Comparison of ENCODE assay signal across 8 mouse cellular contexts in the genomic region with DNA sequence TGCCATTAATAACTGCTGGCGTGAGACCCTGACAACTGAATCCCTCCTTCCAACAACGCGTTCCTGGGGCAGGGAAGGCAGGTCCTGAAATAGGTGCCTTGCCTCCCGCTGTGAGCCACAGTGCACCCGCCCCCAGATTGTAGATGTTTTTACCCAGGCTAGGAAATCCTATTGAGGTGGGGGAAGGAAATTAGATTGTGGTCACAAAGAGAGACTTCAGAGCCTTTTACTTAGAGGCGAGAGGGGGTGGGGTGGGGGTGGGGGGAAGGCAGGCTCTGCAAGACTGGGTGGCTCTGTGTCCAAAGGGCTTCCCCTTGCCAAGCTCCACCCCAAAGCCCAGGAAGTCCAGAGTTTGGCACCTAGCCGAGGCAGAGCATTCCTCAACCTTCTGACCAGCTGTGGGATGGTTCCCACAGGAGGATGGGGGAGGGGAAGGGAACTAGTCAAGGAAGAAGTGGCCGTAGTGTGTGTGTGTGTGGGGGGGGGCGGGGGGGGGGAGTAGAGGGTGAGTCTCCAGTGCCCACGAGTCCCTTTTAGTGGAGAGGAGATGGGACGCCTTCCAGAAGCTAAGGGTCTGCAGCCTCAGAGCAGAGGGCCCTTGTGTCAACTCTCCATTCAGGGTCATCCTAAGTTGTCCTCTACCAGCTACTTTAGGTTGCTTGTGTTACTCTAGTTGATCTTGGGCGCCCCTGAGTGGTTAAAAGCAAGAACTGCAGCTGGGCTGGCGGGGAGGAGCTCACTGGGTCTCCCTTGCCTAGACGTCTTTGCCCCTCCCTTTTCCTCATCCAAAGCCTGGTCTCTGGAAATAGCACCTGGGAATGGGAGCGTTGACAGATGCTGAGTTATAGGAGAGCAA. TPM values are rescaled to one million over a fixed set of nuclear protein-coding genes. Genes with fewer than 3 reads are reported as not detected.
DNase-seq lines count a peak whose midpoint lies in the region; ATAC-seq and TF ChIP-seq lines count a peak whose summit lies in the region.

No protein-coding gene starts in this region.

- peak; percentile 89 for TF ChIP-seq CTCF in cerebellum, adult 2 months (IDR thresholded peaks at IDR 0.05; ENCODE audit: borderline replicate concordance, insufficient read depth, low read depth, low read length)
- peak; percentile 72 for TF ChIP-seq CTCF in olfactory bulb, adult 2 months (IDR thresholded peaks at IDR 0.05; ENCODE audit: insufficient read depth, low read depth, low read length)

- peaks cover 37% of the 10 kb centered on the region for H3K4me1 ChIP-seq in cerebellum, adult 2 months (ENCODE audit: control insufficient read depth, insufficient read depth, low read length)
- H3K4me1 ChIP-seq in lung, embryonic 15.5 days = peaks cover 75% of the 10 kb centered on the region
- H3K4me1 ChIP-seq in olfactory bulb, adult 2 months (ENCODE audit: control insufficient read depth, insufficient read depth, low read length) = peaks cover 45% of the 10 kb centered on the region

- peak overlapping the region; percentile 54 for H3K4me2 ChIP-seq in lung, embryonic 15.5 days

- peak; percentile 38 to 42; a peak in 3 of 4 replicates for ATAC-seq in hematopoietic stem cell, adult 5-6 weeks (replicated peaks in 1 of 2; ENCODE audit: insufficient read depth in 1 of 2, low FRiP score in 2 of 2, low TSS enrichment in 1 of 2, low read depth in 1 of 2, poor library complexity in 2 of 2, severe bottlenecking in 2 of 2)
- peak; percentile 72 for ATAC-seq in lung, embryonic 15.5 days (ENCODE audit: borderline replicate concordance, extremely low read depth, low FRiP score, low TSS enrichment)

- H3K4me3 ChIP-seq in cerebellum, adult 2 months (replicated peaks; ENCODE audit: insufficient read depth, low read depth, low read length) = peak overlapping the region; percentile 18
- H3K4me3 ChIP-seq in lung, embryonic 15.5 days = peak overlapping the region; percentile 20
- H3K4me3 ChIP-seq in olfactory bulb, adult 2 months (ENCODE audit: insufficient read depth, low read depth, low read length) = peak overlapping the region; percentile 5; the same call in 1 of the 2 replicates

- H3K27me3 ChIP-seq in cerebellum, adult 2 months (ENCODE audit: control insufficient read depth, insufficient read depth, low read length) = no peaks in the 10 kb centered on the region
- H3K27me3 ChIP-seq in lung, embryonic 15.5 days = no peaks in the 10 kb centered on the region

- WGBS in cerebellum, adult 2 months = 0% methylated on average over 15 of the region's 15 CpGs
- WGBS in lung, embryonic 15.5 days = 2% methylated on average over 15 of the region's 15 CpGs
- under 1% methylated on average over 14 of the region's 15 CpGs for WGBS in olfactory bulb, adult 2 months

- peak overlapping the region; percentile 29; the same call in 1 of the 2 replicates for H3K9ac ChIP-seq in lung, embryonic 15.5 days

- no peaks in the 10 kb centered on the region for H3K9me3 ChIP-seq in lung, embryonic 15.5 days

- peak overlapping the region; percentile 85 for H3K27ac ChIP-seq in cerebellum, adult 2 months (ENCODE audit: insufficient read depth, low read length)
- H3K27ac ChIP-seq in lung, embryonic 15.5 days = peak overlapping the region; percentile 97
- peak overlapping the region; percentile 90 for H3K27ac ChIP-seq in olfactory bulb, adult 2 months (ENCODE audit: insufficient read depth, low read depth, low read length)

- DNase-seq in MN1 (ENCODE audit: low spot score) = peak; percentile 97
- peak; percentile 95 to 98 for DNase-seq in cerebellum, adult 2 months
- DNase-seq in forelimb bud, embryonic 11.5 days (ENCODE audit: low read depth, low spot score) = peak; percentile 97
- DNase-seq in layer of hippocampus, adult 9-10 months (ENCODE audit: low spot score) = peak; percentile 99
- DNase-seq in thymus, postnatal 10 days (ENCODE audit: low spot score in 2 of 2) = peak; percentile 86 to 91

- no peak for TF ChIP-seq POLR2A in cerebellum, adult 2 months (IDR thresholded peaks at IDR 0.05; ENCODE audit: borderline replicate concordance, insufficient read depth, low read length)
- TF ChIP-seq POLR2A in olfactory bulb, adult 2 months (IDR thresholded peaks at IDR 0.05; ENCODE audit: insufficient read depth, low read depth, low read length) = no peak

- no peaks in the 10 kb centered on the region for H3K36me3 ChIP-seq in lung, embryonic 15.5 days

RNA-seq across cellular contexts. Expression of a gene that starts 8.7 kb away (rescaled TPM):
- polyA plus RNA-seq in cerebellum, adult 2 months (2012; rRNA removed) = 99.1 and 103 TPM in 2 replicates
- 81.7 and 82.7 TPM in 2 replicates for total RNA-seq in hematopoietic stem cell, adult 5-6 weeks (2017)
- polyA plus RNA-seq in lung, embryonic 15.5 days (2015; fragmentation: Nextera tagmentation; extraction: Ambion mirVana) = 21.1 and 21.2 TPM in 2 replicates
- polyA plus RNA-seq in olfactory bulb, adult 2 months (2012; ENCODE audit: insufficient read depth, insufficient read length, low replicate concordance, missing spikeins) = 206 and 252 TPM in 2 replicates

RNA-seq across cellular contexts. Expression of a gene that starts 11.5 kb away (rescaled TPM):
- 144 and 167 TPM in 2 replicates for polyA plus RNA-seq in cerebellum, adult 2 months (2012; rRNA removed)
- total RNA-seq in hematopoietic stem cell, adult 5-6 weeks (2017) = 0.81 and 1.8 TPM in 2 replicates
- polyA plus RNA-seq in lung, embryonic 15.5 days (2015; fragmentation: Nextera tagmentation; extraction: Ambion mirVana) = 1.0 and 1.5 TPM in 2 replicates
- not detected in 2 replicates for polyA plus RNA-seq in olfactory bulb, adult 2 months (2012; ENCODE audit: insufficient read depth, insufficient read length, low replicate concordance, missing spikeins)

RNA-seq across cellular contexts. Expression of a gene that starts 18.1 kb away (rescaled TPM):
- polyA plus RNA-seq in cerebellum, adult 2 months (2012; rRNA removed) = 55.5 TPM in 2 replicates
- 22.8 and 34.9 TPM in 2 replicates for total RNA-seq in hematopoietic stem cell, adult 5-6 weeks (2017)
- polyA plus RNA-seq in lung, embryonic 15.5 days (2015; fragmentation: Nextera tagmentation; extraction: Ambion mirVana) = 35.7 and 37.9 TPM in 2 replicates
- not detected in 2 replicates for polyA plus RNA-seq in olfactory bulb, adult 2 months (2012; ENCODE audit: insufficient read depth, insufficient read length, low replicate concordance, missing spikeins)

RNA-seq across cellular contexts. Expression of a gene that starts 46.1 kb away (rescaled TPM):
- polyA plus RNA-seq in cerebellum, adult 2 months (2012; rRNA removed) = 439 and 447 TPM in 2 replicates
- 25.3 and 36.8 TPM in 2 replicates for total RNA-seq in hematopoietic stem cell, adult 5-6 weeks (2017)
- 35.6 and 35.8 TPM in 2 replicates for polyA plus RNA-seq in lung, embryonic 15.5 days (2015; fragmentation: Nextera tagmentation; extraction: Ambion mirVana)
- polyA plus RNA-seq in olfactory bulb, adult 2 months (2012; ENCODE audit: insufficient read depth, insufficient read length, low replicate concordance, missing spikeins) = 251 and 495 TPM in 2 replicates

RNA-seq across cellular contexts. Expression of a gene that starts 50.0 kb away (rescaled TPM):
- polyA plus RNA-seq in cerebellum, adult 2 months (2012; rRNA removed) = 56.8 and 58.0 TPM in 2 replicates
- total RNA-seq in hematopoietic stem cell, adult 5-6 weeks (2017) = 0.40 and 0.75 TPM in 2 replicates
- 0.86 and 1.4 TPM in 2 replicates for polyA plus RNA-seq in lung, embryonic 15.5 days (2015; fragmentation: Nextera tagmentation; extraction: Ambion mirVana)
- polyA plus RNA-seq in olfactory bulb, adult 2 months (2012; ENCODE audit: insufficient read depth, insufficient read length, low replicate concordance, missing spikeins) = 182 TPM in 1 of 2 replicates, not detected in the other

Comparison
In these comparisons a context has a peak if more than half of its experiments do, and no peak if none do; other contexts are left out.
1. Peak in every context shown above with its lines: DNase-seq, ATAC-seq, H3K4me3 ChIP-seq and H3K27ac ChIP-seq.
2. RNA of a gene that starts 11.5 kb away (polyA plus RNA-seq): 144 to 167 TPM in cerebellum, adult 2 months; 1.0 to 1.5 TPM in lung, embryonic 15.5 days and not detected in olfactory bulb, adult 2 months; every median in the first group is over 10 times any median in the second.